Mouse (Mus musculus): ENCODE results near the gene Akap6. TPM values are rescaled to one million over a fixed set of nuclear protein-coding genes. Genes with fewer than 3 reads are reported as not detected.
"Not testable (repeated sequence)": the region's sequence is repeated elsewhere in the genome, so short reads cannot be mapped to it uniquely, and the experiment has no call there.

Akap6 gene
- total and polyA plus RNA-seq, 2 experiments from 2014 or later, result 21.3 to 77.3 TPM

- 63% methylated on average over 3 of the region's 3 CpGs for WGBS
- H3K27ac ChIP-seq, result no peak overlapping the region
Observed at GRCm38 (mm10) chr12:52704810-52705209, 5.6 kb downstream of the Akap6 start.

GRCm38 (mm10) chr12:52711382-52711781, 12.2 kb downstream of the Akap6 start:
- Histone ChIP-seq H3K27me3 (ENCODE audit: insufficient read depth, low read length) (no peaks in the 10 kb centered on the region), H3K27ac (no peak overlapping the region), H3K4me2 (ENCODE audit: low read depth, low read length) (no peak overlapping the region), H3K36me3 (ENCODE audit: insufficient read depth, low read length) (no peaks in the 10 kb centered on the region), H3K4me1 (ENCODE audit: insufficient read depth, low read length) (0 out of 2 replicates have a peak, but pooled peaks cover 4% of the 10 kb centered on the region), H3K9me3 (ENCODE audit: low read length) (no peaks in the 10 kb centered on the region), H3K4me3 (ENCODE audit: low read length) (no peak overlapping the region), H3K9ac (replicated peaks; ENCODE audit: low read length) (no peak overlapping the region)
- TF ChIP-seq CTCF (IDR thresholded peaks at IDR 0.05; ENCODE audit: low read depth), result no peak
- WGBS, result 91% methylated on average over 3 of the region's 3 CpGs
- DNase-seq (ENCODE audit: low spot score), result no peak
- no peak for ATAC-seq

More at GRCm38 (mm10) chr12:52704810-52705209, 5.6 kb downstream of the Akap6 start:
- H3K36me3 ChIP-seq (ENCODE audit: insufficient read depth, low read length), result no peaks in the 10 kb centered on the region
- no peaks in the 10 kb centered on the region for H3K27me3 ChIP-seq (ENCODE audit: insufficient read depth, low read length)
- no peak overlapping the region for H3K4me2 ChIP-seq (ENCODE audit: low read depth, low read length)
- peaks cover 12% of the 10 kb centered on the region for H3K4me1 ChIP-seq (ENCODE audit: insufficient read depth, low read length)
- H3K9ac ChIP-seq (replicated peaks; ENCODE audit: low read length), result no peak overlapping the region
- H3K4me3 ChIP-seq (ENCODE audit: low read length), result no peak overlapping the region
- TF ChIP-seq CTCF (IDR thresholded peaks at IDR 0.05; ENCODE audit: low read depth), result no peak
- H3K9me3 ChIP-seq (ENCODE audit: low read length), result no peaks in the 10 kb centered on the region
- DNase-seq (ENCODE audit: low spot score), result no peak
- ATAC-seq, result peak; percentile 11; the same call in 1 of the 2 replicates

- ATAC-seq (no peak), DNase-seq (ENCODE audit: low spot score) (peak; percentile 22)
- Histone ChIP-seq H3K4me3 (ENCODE audit: low read length) (no peak overlapping the region), H3K4me2 (ENCODE audit: low read depth, low read length) (no peak overlapping the region), H3K27ac (no peak overlapping the region; the same call in 1 of the 2 replicates), H3K4me1 (ENCODE audit: insufficient read depth, low read length) (0 out of 2 replicates have a peak, but pooled peaks cover 4% of the 10 kb centered on the region), H3K27me3 (ENCODE audit: insufficient read depth, low read length) (no peaks in the 10 kb centered on the region), H3K36me3 (ENCODE audit: insufficient read depth, low read length) (no peaks in the 10 kb centered on the region), H3K9me3 (ENCODE audit: low read length) (no peaks in the 10 kb centered on the region), H3K9ac (replicated peaks; ENCODE audit: low read length) (no peak overlapping the region)
- TF ChIP-seq CTCF (IDR thresholded peaks at IDR 0.05; ENCODE audit: low read depth), result no peak
- WGBS, result 60% methylated on average over 7 of the region's 7 CpGs
Observed at GRCm38 (mm10) chr12:52711857-52712640, 12.9 kb downstream of the Akap6 start.

GRCm38 (mm10) chr12:52718392-52718791, 19.2 kb downstream of the Akap6 start:
- Histone ChIP-seq H3K27ac (no peak overlapping the region), H3K9me3 (ENCODE audit: low read length) (no peaks in the 10 kb centered on the region), H3K36me3 (ENCODE audit: insufficient read depth, low read length) (no peaks in the 10 kb centered on the region), H3K27me3 (ENCODE audit: insufficient read depth, low read length) (no peaks in the 10 kb centered on the region), H3K4me2 (ENCODE audit: low read depth, low read length) (no peak overlapping the region), H3K9ac (replicated peaks; ENCODE audit: low read length) (no peak overlapping the region), H3K4me3 (ENCODE audit: low read length) (no peak overlapping the region), H3K4me1 (ENCODE audit: insufficient read depth, low read length) (no peaks in the 10 kb centered on the region)
- WGBS, result 90% methylated on average over 6 of the region's 6 CpGs
- TF ChIP-seq CTCF (IDR thresholded peaks at IDR 0.05; ENCODE audit: low read depth), result no peak
- DNase-seq (ENCODE audit: low spot score), result no peak
- no peak for ATAC-seq

GRCm38 (mm10) chr12:52719232-52719631, 20.0 kb downstream of the Akap6 start:
- 88% methylated on average over 9 of the region's 9 CpGs for WGBS
- Histone ChIP-seq H3K4me3 (ENCODE audit: low read length) (no peak overlapping the region), H3K9ac (replicated peaks; ENCODE audit: low read length) (no peak overlapping the region), H3K9me3 (ENCODE audit: low read length) (no peaks in the 10 kb centered on the region), H3K4me2 (ENCODE audit: low read depth, low read length) (no peak overlapping the region), H3K4me1 (ENCODE audit: insufficient read depth, low read length) (no peaks in the 10 kb centered on the region), H3K27ac (no peak overlapping the region), H3K36me3 (ENCODE audit: insufficient read depth, low read length) (no peaks in the 10 kb centered on the region), H3K27me3 (ENCODE audit: insufficient read depth, low read length) (no peaks in the 10 kb centered on the region)
- no peak for ATAC-seq
- no peak for TF ChIP-seq CTCF (IDR thresholded peaks at IDR 0.05; ENCODE audit: low read depth)
- no peak for DNase-seq (ENCODE audit: low spot score)

- no peak overlapping the region for H3K9ac ChIP-seq (replicated peaks; ENCODE audit: low read length)
- no peaks in the 10 kb centered on the region for H3K36me3 ChIP-seq (ENCODE audit: insufficient read depth, low read length)
- no peaks in the 10 kb centered on the region for H3K27me3 ChIP-seq (ENCODE audit: insufficient read depth, low read length)
- no peak for DNase-seq (ENCODE audit: low spot score)
- 77% methylated on average over 5 of the region's 5 CpGs for WGBS
- H3K4me2 ChIP-seq (ENCODE audit: low read depth, low read length), result no peak overlapping the region
- no peak for ATAC-seq
- H3K4me3 ChIP-seq (ENCODE audit: low read length), result no peak overlapping the region
- H3K4me1 ChIP-seq (ENCODE audit: insufficient read depth, low read length), result no peaks in the 10 kb centered on the region
- H3K9me3 ChIP-seq (ENCODE audit: low read length), result no peaks in the 10 kb centered on the region
- no peak overlapping the region for H3K27ac ChIP-seq
- TF ChIP-seq CTCF (IDR thresholded peaks at IDR 0.05; ENCODE audit: low read depth), result no peak
Observed at GRCm38 (mm10) chr12:52719681-52720080, 20.5 kb downstream of the Akap6 start.

- H3K36me3 ChIP-seq (ENCODE audit: insufficient read depth, low read length); H3K4me2 ChIP-seq (ENCODE audit: low read depth, low read length); H3K9me3 ChIP-seq (ENCODE audit: low read length); ATAC-seq; H3K9ac ChIP-seq (replicated peaks; ENCODE audit: low read length); H3K27me3 ChIP-seq (ENCODE audit: insufficient read depth, low read length); H3K4me1 ChIP-seq (ENCODE audit: insufficient read depth, low read length); H3K4me3 ChIP-seq (ENCODE audit: low read length); H3K27ac ChIP-seq: not testable (repeated sequence)
- peak; percentile 9 for DNase-seq (ENCODE audit: low spot score)
- 45% methylated on average over 3 of the region's 3 CpGs for WGBS
Observed at GRCm38 (mm10) chr12:52724039-52724615, 24.9 kb downstream of the Akap6 start.
